Mouse (Mus musculus) neural tube, embryonic 11.5 days (tissue): Measurements from ENCODE around the gene Cog3. TPM values are rescaled to one million over a fixed set of nuclear protein-coding genes. Genes with fewer than 3 reads are reported as not detected.

Source experiments
- ATAC-seq: fragments of 200-750 bp; cut with Nextera tagmentation; 2 replicates; pipeline ENCODE4 v1.8.0; 2017; ENCODE audit warnings: moderate number of reproducible peaks, mild to moderate bottlenecking, moderate TSS enrichment, moderate library complexity; ENCODE audit not compliant: insufficient read depth, low FRiP score, low TSS enrichment
- DNase-seq: peaks from one replicate; pipeline ENCODE4 v3.0.0-alpha.2; 2015; ENCODE audit warnings: low spot score
- H3K27ac ChIP-seq: fragments of 300-500 bp; sonication (generic); 2 replicates; pipeline ENCODE4 v1.5.1; 2014; ENCODE audit warnings: low read depth, mild to moderate bottlenecking, low read length
- H3K27me3 ChIP-seq: fragments of 300-500 bp; sonication (generic); 2 replicates; pipeline ENCODE4 v1.6.1; 2014; ENCODE audit warnings: mild to moderate bottlenecking, low read length, mixed read lengths; ENCODE audit not compliant: control insufficient read depth, insufficient read depth
- H3K36me3 ChIP-seq: fragments of 300-500 bp; sonication (generic); 2 replicates; pipeline ENCODE4 v1.6.1; 2014; ENCODE audit warnings: mild to moderate bottlenecking, low read length, moderate library complexity, mixed read lengths; ENCODE audit not compliant: control insufficient read depth, insufficient read depth
- H3K4me1 ChIP-seq: fragments of 300-500 bp; sonication (generic); 2 replicates; pipeline ENCODE4 v1.6.1; 2014; ENCODE audit warnings: low read length, mixed read lengths; ENCODE audit not compliant: control insufficient read depth, insufficient read depth
- H3K4me2 ChIP-seq: fragments of 300-500 bp; sonication (generic); 2 replicates; pipeline ENCODE4 v1.6.1; 2014; ENCODE audit warnings: low read depth, mild to moderate bottlenecking, moderate library complexity
- H3K4me3 ChIP-seq: fragments of 300-500 bp; sonication (generic); 2 replicates; pipeline ENCODE4 v1.5.1; 2014; ENCODE audit warnings: low read depth, low read length
- H3K9ac ChIP-seq: fragments of 300-500 bp; sonication (generic); 2 replicates; pipeline ENCODE4 v1.6.1; 2014; ENCODE audit warnings: mild to moderate bottlenecking, low read length
- H3K9me3 ChIP-seq: fragments of 300-500 bp; sonication (generic); 2 replicates; pipeline ENCODE4 v1.6.1; 2016; ENCODE audit warnings: low read length; ENCODE audit not compliant: control insufficient read depth
- WGBS: fragments of 180-500 bp; shearing (Covaris S2); extraction: QIAGEN DNeasy Blood & Tissue Kit; methylation state at CpG from one replicate; pipeline ENCODE4 v1.1.7; 2014; 5-methylcytosine and 5-hydroxymethylcytosine counted together
- polyA plus RNA-seq: library from polyadenylated mRNA; unstranded; fragments of >200 nt; fragmentation: Nextera tagmentation; extraction: Ambion mirVana; gene quantifications from 2 replicates; pipeline ENCODE4 v1.2.1, GENCODE M21; 2014

Cog3 gene
- polyA plus RNA-seq, 1 experiment from 2014 or later, result 30.0 TPM

GRCm38 (mm10) chr14:75771101-75771501, 16.8 kb upstream of the Cog3 start:
- no peaks in the 10 kb centered on the region for H3K4me1 ChIP-seq
- H3K27me3 ChIP-seq, result no peaks in the 10 kb centered on the region
- no peaks in the 10 kb centered on the region for H3K9me3 ChIP-seq
- DNase-seq (no peak), ATAC-seq (no peak)
- 86% methylated on average over 8 of the region's 8 CpGs for WGBS
- no peak overlapping the region for H3K9ac ChIP-seq
- H3K4me3 ChIP-seq, result no peak overlapping the region
- no peak overlapping the region for H3K27ac ChIP-seq
- peaks cover 5% of the 10 kb centered on the region; the same call in 1 of the 2 replicates for H3K36me3 ChIP-seq
- H3K4me2 ChIP-seq, result no peak overlapping the region

DNA sequence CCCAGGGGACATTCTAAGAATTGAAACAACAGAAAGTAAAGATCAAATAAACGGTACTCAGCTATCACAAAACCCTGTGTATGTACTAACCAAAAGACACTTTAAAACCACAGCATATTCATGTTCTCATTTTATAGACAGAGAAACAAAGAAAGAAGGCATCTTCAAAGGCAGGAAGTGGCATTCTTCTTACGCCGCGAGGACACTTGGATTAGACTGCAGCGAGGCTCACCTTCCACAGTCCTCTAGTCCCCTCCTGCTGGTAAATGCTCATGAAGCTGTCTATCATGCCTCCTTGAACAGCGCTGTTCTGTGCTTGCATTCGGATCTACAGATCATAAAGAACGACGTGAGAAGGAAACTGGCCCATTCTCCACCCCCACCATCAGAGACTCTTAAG, 15.0 kb upstream of the Cog3 start:
- Histone ChIP-seq H3K27ac (no peak overlapping the region), H3K9me3 (no peaks in the 10 kb centered on the region), H3K4me2 (no peak overlapping the region), H3K36me3 (peaks cover 5% of the 10 kb centered on the region; the same call in 1 of the 2 replicates), H3K4me1 (no peaks in the 10 kb centered on the region), H3K9ac (no peak overlapping the region), H3K27me3 (no peaks in the 10 kb centered on the region), H3K4me3 (no peak overlapping the region)
- DNase-seq (no peak), ATAC-seq (no peak)
- 83% methylated on average over 9 of the region's 9 CpGs for WGBS

- no peak for DNase-seq
- Histone ChIP-seq H3K36me3 (peaks cover 5% of the 10 kb centered on the region; the same call in 1 of the 2 replicates), H3K27ac (no peak overlapping the region), H3K4me3 (no peak overlapping the region), H3K4me1 (no peaks in the 10 kb centered on the region), H3K9me3 (no peaks in the 10 kb centered on the region), H3K9ac (no peak overlapping the region), H3K27me3 (no peaks in the 10 kb centered on the region), H3K4me2 (no peak overlapping the region)
- ATAC-seq, result peak; percentile 51; the same call in 1 of the 2 replicates
- WGBS, result 7% methylated on average over 1 of the region's 1 CpGs
Observed at GRCm38 (mm10) chr14:75768275-75768608, 13.9 kb upstream of the Cog3 start.

DNA sequence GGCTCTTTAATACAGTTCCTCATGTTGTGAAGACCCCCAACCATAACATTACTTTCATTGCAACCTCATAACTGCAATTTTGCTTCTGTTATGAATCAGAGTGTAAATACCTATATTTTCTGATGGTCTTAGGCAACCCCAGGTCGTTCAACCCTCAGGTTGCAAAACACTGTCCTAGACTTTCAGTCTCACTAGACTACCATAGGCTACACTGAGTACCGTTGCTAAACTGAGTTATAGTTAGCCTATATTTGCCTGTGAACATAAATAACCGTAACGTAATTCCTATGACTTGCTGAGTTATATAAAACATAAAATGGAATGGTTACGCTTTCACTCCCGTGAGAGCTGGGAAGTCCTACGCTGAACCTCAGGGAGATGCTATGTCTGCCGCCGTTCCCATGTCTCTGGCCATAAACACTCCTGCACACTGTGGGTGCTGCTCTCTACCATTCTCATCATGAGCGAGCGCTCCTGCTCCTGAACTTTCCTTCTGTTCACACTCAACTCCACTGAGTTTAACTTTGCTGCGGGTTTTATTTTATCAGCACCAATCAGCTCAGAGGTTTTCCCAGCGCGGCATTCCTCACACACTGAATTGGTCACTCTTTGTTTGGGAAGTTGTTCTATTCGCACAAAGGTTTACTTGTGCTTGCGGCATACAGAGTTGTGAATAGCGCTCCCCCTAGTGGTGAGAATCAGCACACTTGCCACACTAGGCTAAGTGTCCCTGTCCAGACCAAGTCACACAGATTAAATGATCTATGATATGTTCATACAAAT, 13.4 kb upstream of the Cog3 start:
- no peak overlapping the region for H3K4me3 ChIP-seq
- H3K27me3 ChIP-seq, result no peaks in the 10 kb centered on the region
- H3K4me2 ChIP-seq, result no peak overlapping the region; the same call in 1 of the 2 replicates
- H3K9me3 ChIP-seq, result no peaks in the 10 kb centered on the region
- 54% methylated on average over 17 of the region's 17 CpGs for WGBS
- ATAC-seq (peak; percentile 86), DNase-seq (peak; percentile 86)
- H3K27ac ChIP-seq, result 0 out of 2 replicates have a peak overlapping the region, but pooled peaks have one; percentile 11
- peaks cover 3% of the 10 kb centered on the region; the same call in 1 of the 2 replicates for H3K36me3 ChIP-seq
- no peaks in the 10 kb centered on the region for H3K4me1 ChIP-seq
- 0 out of 2 replicates have a peak overlapping the region, but pooled peaks have one; percentile 16 for H3K9ac ChIP-seq

- WGBS, result 62% methylated on average over 10 of the region's 10 CpGs
- ATAC-seq, result no peak
- Histone ChIP-seq H3K27me3 (no peaks in the 10 kb centered on the region), H3K36me3 (0 out of 2 replicates have a peak, but pooled peaks cover 2% of the 10 kb centered on the region), H3K4me2 (no peak overlapping the region), H3K9me3 (no peaks in the 10 kb centered on the region), H3K27ac (no peak overlapping the region), H3K4me1 (no peaks in the 10 kb centered on the region), H3K4me3 (no peak overlapping the region), H3K9ac (no peak overlapping the region)
- peak; percentile 23 for DNase-seq
Observed at GRCm38 (mm10) chr14:75761028-75761805, 6.9 kb upstream of the Cog3 start.

DNA sequence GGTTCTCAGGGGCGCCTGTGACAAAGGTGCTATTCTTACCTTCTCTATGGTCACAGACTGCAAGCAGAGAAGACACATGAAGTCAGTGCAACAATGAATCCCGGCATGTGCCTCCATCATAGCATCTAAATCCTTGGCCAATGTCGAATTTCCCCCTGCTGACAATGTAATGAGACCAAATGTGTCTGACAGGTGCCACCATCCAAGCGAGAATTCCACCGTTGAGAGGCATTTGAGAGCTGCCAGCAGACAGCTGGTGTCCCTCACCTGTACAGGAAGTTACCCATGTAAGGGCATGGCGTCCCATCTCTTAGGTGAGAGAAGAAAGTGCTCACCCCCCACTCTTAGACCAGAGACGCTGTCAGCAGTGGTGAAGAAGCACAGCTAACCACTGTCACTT, 4.1 kb upstream of the Cog3 start:
- H3K4me2 ChIP-seq, result no peak overlapping the region
- H3K9ac ChIP-seq, result no peak overlapping the region
- H3K4me1 ChIP-seq, result peaks cover 2% of the 10 kb centered on the region
- ATAC-seq (no peak), DNase-seq (no peak)
- H3K4me3 ChIP-seq, result no peak overlapping the region
- WGBS, result 80% methylated on average over 7 of the region's 7 CpGs
- no peaks in the 10 kb centered on the region for H3K9me3 ChIP-seq
- no peak overlapping the region for H3K27ac ChIP-seq
- H3K27me3 ChIP-seq, result no peaks in the 10 kb centered on the region
- 0 out of 2 replicates have a peak, but pooled peaks cover 2% of the 10 kb centered on the region for H3K36me3 ChIP-seq

DNA sequence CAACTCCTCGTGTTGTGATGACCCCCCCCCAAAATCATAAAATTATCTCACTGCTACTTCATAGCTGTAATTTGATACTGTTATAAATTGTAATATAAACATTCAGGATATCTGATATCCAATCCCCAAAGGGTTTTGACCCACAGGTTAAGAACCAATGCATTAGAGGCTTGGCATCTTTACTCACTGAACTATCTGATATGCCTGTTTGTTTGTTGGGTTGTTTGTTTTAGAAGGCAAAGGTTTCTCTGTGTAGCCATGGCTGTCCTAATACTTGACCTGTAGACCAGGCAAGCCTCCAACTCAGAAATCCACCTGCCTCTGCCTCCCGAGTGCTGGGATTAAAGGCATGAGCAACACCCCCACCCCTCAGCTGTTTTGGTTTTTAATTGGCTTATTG, 3.5 kb upstream of the Cog3 start:
- 90% methylated on average over 2 of the region's 2 CpGs for WGBS
- H3K9ac ChIP-seq, result no peak overlapping the region

GRCm38 (mm10) chr14:75756971-75757370, 2.7 kb upstream of the Cog3 start:
- DNase-seq (no peak), ATAC-seq (no peak)
- Histone ChIP-seq H3K36me3 (no peaks in the 10 kb centered on the region), H3K4me3 (no peak overlapping the region), H3K9me3 (no peaks in the 10 kb centered on the region), H3K27me3 (no peaks in the 10 kb centered on the region), H3K27ac (no peak overlapping the region), H3K9ac (no peak overlapping the region), H3K4me1 (peaks cover 13% of the 10 kb centered on the region), H3K4me2 (no peak overlapping the region)
- 90% methylated on average over 6 of the region's 6 CpGs for WGBS

More for the DNA sequence above, 3.5 kb upstream of the Cog3 start:
- Histone ChIP-seq H3K4me1 (peaks cover 8% of the 10 kb centered on the region), H3K4me2 (no peak overlapping the region), H3K27ac (no peak overlapping the region), H3K27me3 (no peaks in the 10 kb centered on the region), H3K4me3 (no peak overlapping the region), H3K9me3 (no peaks in the 10 kb centered on the region), H3K36me3 (0 out of 2 replicates have a peak, but pooled peaks cover 2% of the 10 kb centered on the region)
- DNase-seq (no peak), ATAC-seq (no peak)
